Mouse (Mus musculus): ENCODE data around the gene Samsn1.
A peak's percentile ranks its signal among the peaks of the same experiment; 100 is the strongest.

The Samsn1 gene

DNA sequence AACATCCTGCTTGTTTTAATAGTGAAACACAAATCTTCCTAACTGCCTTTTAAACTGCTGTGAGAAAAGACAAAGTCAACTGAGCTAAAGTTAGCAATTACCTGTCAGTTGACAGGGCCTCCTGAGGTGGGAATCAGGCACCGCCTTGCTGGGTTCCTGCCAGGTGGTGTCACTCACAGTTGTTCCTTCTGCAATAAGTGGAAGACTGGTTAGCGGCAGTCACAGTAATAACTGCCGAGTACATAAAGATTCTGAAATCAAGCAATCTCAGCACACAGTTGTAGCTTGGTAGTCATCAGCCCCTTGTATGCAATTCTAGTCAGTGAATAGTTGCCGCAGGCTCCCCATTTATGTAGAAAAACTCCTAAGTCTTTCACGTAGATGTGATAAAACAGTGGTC lies 44.3 kb downstream of the Samsn1 start:
- TF ChIP-seq GATA4 (IDR thresholded peaks at IDR 0.05; ENCODE audit: insufficient replicate concordance, low read length), result no peak

DNA sequence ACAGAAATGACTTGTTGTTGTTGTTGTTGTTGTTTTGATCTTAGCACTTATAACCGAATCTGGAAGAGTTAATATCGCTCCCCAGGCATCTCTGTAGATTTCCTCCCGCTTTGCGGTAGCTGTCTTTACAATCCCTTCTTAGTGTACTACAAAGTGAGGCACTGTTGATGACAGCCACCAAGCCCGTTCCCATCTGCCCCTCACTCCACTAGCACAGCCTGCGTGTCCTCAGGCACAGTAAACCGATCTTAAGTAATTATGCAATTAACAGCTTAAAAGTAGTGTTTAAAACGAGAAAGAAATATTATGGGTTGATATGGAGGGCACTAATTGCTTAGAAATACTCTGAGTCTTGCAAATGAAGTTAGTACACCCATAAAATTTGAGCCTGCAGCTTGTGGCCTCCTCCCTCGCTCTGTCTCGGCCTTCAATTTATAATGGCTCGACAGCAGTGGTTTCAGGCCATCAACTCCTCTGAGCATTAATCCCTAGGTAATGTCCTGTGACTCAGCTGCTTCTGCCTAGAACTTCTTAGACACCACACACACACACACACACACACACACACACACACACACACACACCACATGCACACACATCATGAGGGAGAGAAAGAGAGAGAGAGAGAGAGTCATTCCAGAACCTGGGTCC lies 46.3 kb downstream of the Samsn1 start:
- TF ChIP-seq GATA4 (IDR thresholded peaks at IDR 0.05; ENCODE audit: insufficient replicate concordance, low read length), result no peak

DNA sequence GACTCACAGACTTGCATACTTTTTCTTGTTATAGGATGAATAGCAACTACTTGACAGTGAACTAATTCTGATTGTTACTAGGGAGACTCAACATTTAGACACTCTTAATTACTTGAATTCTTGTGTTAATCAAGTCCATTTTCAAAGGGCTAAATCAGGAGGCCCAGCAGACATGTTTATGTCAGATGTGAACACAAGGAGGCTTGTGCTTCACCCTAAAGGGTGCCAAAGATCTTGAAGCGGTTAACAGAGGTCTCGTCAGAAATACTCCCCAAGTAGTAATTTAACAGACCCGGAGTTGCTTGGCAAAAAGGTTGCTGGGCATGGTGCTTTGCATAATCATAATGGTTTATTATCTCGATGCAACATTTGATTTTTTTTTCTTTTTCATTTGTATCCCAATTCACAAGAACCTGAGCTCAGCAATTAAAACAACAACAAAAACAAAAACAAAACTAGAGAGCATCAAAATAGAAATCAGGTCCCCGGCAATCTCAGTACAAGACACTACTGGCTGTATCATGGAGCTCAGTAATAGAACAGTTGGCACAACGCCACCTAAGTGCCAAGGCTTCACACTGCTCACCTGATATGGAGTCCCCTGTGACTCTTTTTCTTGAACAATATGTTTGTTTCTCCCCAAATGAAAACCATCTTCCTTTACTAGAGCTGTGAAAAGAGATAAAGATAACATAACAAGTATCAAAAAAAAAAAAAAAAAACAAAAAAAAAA lies 51.6 kb downstream of the Samsn1 start:
- TF ChIP-seq GATA4 (IDR thresholded peaks at IDR 0.05; ENCODE audit: insufficient replicate concordance, low read length), result no peak

DNA sequence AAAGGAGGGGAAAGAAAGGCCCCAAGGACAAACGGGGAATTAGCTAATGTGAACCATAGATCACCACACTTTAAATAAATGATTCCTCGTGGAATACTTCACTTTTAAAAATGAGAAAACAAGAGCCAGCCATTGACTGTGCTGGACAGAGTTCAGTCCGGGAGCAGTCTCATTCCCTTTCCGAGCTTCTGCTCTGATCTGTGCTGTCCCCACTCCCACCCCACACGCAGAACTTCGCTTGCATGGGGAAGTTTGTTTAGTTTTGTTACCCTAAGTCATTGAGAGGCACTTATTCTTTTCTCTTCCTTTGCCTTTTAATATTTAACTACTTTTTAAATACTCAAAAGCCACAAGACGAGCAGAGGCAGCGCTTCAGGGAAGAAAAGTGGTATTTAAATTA lies 60.1 kb downstream of the Samsn1 start:
- TF ChIP-seq GATA4 (IDR thresholded peaks at IDR 0.05; ENCODE audit: insufficient replicate concordance, low read length), result no peak

DNA sequence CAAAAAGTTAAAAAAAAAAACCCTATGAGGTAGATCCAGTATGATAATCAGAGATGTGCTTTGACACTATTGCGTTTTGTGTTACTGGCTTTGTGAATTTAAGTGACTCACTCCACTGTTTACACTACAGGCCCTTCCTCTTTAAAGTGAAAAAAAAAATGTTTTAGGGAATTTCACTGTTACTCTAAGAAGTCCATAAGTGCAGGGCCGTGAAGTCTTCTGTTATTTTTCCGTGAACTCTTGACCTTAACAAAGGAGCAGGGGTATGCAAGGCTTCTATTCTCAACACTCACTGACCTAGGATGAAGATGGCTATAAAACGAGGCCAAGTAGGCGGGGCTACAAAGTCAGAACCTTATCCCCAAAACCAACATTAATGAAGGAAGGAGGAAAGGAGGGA lies 60.6 kb downstream of the Samsn1 start:
- no peak for TF ChIP-seq GATA4 (IDR thresholded peaks at IDR 0.05; ENCODE audit: insufficient replicate concordance, low read length)

DNA sequence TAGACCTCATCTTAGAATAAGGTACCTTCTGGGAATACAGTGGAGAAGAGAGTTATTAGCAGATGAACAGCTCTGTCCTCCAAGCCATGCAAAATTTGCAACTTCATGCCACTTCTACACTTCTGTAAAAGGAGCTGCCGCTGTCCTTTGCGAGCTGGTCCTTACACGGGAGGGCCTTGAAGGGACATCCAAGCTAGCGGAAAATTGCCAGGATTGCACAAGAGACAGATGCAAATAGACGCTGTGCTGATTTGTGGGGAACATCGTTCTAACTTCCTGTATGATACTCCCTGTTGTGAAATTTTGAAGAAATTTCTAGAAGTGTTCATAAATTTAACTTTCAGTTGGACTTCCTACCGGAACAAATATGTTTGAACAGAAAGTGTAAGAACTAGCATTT lies 61.0 kb downstream of the Samsn1 start:
- no peak for TF ChIP-seq GATA4 (IDR thresholded peaks at IDR 0.05; ENCODE audit: insufficient replicate concordance, low read length)

DNA sequence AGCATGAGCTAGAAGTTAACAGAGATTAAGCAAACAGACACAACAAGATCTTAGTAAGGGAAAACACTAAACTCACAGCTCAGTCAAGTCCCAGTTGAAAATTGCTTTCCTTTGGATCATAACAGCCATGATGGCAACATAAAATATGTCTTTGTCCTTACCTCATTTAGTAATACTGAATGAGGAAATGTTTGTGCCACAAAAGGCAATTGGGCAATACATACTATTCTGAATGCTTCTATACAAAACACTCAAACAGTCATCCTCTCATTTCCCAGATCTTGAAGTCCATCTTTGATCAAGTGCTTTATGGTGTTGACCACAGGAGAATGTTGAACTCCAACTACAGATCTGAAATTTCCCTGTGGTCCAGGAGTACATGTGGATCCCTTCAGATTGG lies 88.7 kb downstream of the Samsn1 start:
- no peak for TF ChIP-seq GATA4 (IDR thresholded peaks at IDR 0.05; ENCODE audit: insufficient replicate concordance, low read length)

DNA sequence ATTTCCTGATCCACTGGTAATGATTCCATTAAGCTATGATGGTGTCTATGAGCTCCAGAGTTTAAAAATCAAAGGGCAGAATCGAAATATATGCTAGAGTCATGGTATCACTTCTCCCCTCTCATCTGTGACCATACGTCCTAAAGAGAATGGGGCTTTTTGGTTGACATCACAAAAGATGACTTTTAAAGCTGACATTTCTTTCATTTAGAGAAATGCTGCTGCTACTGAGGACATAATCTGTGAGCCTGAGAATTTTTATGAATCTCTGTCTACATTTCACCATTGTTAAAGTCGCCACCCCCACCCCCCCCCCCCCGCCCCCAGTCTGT lies 91.9 kb downstream of the Samsn1 start:
- no peak for TF ChIP-seq GATA4 (IDR thresholded peaks at IDR 0.05; ENCODE audit: insufficient replicate concordance, low read length)

DNA sequence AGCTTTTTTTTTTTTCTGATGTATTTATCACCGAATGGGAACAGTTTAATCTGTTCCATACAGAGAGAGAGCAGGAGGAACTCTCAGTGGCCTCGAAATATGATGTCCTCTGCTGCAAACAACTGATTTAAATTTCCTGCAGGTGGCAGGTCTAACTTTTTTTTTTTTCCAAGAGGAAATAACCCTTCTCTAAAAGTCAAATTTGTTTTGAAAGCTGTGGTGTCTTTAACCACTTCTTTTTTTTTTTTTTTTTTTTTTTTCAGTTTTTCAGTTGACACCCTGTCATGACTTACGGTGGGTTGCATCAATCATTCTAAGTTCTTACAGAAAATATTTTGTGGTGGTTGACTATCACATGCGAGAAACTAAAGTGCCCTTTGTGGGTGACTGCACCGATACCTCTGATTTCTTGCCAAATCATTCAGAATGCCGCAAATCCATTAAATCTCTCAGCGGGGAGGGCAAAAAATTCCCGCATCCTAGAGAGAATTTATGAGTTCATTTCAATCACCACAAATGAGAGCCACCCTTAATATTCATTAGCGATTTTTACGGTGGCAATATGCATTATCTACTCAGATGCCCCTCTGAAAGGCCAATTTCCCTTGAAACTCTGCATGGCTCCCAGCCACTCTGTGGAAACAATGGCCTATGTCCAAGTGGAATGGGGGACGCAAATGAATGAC lies 92.4 kb downstream of the Samsn1 start:
- no peak for TF ChIP-seq GATA4 (IDR thresholded peaks at IDR 0.05; ENCODE audit: insufficient replicate concordance, low read length)

DNA sequence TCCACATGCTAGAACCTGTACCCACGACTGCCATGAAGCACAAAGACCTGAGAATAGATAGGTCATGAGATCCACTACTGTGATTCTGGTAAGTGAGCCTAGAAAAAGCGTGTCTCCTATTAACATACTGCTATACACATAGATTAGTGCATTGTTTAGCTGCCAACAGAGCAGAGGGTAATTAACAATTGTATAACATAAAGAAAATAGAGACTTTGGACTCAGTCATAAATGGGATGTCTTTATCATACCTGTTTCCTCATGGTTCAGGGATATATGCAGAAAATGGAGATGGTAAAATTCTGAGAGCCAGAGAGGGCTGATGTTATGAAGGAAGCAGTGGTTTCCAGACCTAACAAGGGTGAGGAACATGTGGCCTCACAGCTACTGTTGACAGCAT lies 95.6 kb downstream of the Samsn1 start:
- no peak for TF ChIP-seq GATA4 (IDR thresholded peaks at IDR 0.05; ENCODE audit: insufficient replicate concordance, low read length)

DNA sequence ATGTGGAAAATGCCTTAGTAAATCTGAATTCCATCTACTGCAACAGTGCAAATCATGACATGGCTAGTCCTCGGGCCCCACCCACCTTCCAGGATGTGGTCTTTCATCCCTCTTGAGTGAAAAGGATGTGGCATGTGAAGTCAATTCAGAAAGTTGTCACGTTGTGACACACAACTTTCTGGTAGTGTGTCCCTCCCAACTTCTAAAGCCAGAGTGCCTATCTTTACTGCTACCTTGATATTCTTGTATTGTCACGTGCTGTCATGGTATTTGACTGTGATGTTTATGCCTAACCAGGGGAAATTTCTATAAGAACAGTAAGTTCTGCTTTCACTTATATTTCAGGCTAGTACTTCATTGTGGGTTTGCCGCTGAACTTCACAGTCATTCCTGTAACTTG lies 101.2 kb downstream of the Samsn1 start:
- TF ChIP-seq GATA4 (IDR thresholded peaks at IDR 0.05; ENCODE audit: insufficient replicate concordance, low read length), result no peak

DNA sequence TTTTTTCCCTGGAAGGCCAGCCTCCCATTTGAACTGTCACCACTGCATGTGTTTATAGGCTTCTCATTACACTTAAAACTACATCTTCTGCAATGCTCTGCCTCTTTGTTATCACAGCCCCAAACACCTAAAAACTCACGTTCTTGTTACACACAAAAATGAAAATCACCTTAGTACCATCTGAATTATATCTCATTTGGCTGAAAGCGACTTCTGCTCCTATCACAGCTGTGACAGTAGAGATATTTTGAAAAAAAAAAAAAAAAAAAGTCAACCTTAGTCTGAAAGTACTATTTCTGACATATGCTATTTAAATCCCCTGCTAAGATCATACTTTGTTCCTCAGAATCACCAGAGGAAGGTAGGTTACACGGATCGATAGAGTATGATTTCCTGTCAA lies 102.8 kb downstream of the Samsn1 start:
- TF ChIP-seq GATA4 (IDR thresholded peaks at IDR 0.05; ENCODE audit: insufficient replicate concordance, low read length), result no peak

DNA sequence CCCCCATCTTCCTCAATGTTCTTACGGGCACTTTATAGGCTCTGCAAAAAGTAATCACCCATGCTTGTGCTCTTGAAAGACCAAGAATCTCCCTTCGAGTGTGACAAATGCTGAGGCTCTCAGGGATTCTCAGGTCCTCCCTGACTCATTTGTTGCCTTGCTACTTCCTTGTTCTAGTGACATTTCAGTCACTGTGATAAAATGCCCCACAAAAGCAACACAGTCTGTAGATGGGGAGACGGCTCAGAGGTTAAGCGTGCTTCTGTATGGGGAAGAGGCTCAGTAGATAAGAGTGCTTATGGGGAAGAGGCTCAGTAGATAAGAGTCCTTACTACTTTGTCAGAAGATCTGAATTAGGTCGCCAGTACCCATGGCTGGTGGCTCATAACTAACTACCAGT lies 104.4 kb downstream of the Samsn1 start:
- no peak for TF ChIP-seq GATA4 (IDR thresholded peaks at IDR 0.05; ENCODE audit: insufficient replicate concordance, low read length)

DNA sequence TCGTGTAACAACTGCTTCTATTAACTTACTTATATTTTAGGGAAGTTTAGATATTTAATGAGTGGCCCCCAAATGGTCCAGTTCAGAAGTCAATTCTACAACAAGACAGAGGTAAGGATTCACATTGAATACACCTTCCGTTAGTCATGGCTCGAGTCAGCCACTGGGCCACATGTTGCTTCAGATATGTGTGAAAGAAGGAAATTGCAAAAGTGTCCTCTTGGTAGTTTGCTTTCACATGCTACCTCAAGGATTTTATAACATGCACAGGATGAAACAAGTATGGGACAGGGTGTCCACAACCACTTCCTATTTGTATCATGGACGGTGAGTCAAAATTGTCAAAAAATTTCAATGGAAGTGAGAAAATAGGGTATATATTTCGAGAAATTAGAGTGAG lies 110.0 kb downstream of the Samsn1 start:
- TF ChIP-seq GATA4 (IDR thresholded peaks at IDR 0.05; ENCODE audit: insufficient replicate concordance, low read length), result no peak

DNA sequence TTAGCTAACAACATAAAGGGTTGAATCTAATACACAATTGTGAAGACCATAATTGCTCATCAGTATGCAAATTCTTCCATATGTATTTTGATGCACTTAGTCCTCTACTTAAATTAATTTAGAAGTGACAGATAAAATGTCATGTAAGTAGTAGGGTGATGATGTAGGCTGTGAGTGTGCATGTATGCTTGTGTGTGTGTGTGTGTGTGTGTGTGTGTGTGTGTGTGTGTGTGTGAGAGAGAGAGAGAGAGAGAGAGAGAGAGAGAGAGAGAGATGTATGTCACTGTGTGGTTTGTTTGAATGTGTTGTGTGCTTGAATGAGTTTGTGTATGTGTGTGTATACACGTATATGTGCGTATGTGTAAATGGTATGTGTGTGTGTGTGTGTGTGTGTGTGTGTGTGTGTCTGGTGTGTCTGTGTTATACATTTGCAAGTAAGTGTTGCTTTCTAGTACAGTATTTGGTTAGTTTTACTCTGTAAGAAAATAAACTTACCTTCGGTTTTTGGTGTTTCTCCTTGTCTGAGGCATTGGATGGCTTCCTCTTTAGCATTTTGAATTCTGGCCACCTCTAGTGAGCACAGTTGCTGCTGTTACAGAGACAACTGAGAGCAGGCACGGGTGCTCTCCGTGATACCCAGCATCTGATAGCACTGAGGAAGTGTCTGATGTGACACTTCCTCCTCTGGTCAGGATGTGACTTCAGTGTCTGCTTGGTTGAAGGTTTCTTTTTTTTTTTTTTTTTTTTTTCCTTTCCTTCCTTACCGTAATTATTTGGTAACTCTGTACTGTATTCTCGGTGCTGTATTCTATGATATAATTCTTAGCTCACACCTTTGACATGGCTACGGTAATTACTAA lies 113.2 kb downstream of the Samsn1 start:
- 0 out of 2 replicates have a peak, but pooled peaks have one; percentile 9 for TF ChIP-seq GATA4 (IDR thresholded peaks at IDR 0.05; ENCODE audit: insufficient replicate concordance, low read length)

Measured in liver, adult (tissue).